Mouse (Mus musculus) erythroblast, adult 5-6 weeks (primary cell): ENCODE data around the gene Cmip. TPM values are rescaled to one million over a fixed set of nuclear protein-coding genes. Genes with fewer than 3 reads are reported as not detected.
"Not testable (repeated sequence)": the region's sequence is repeated elsewhere in the genome, so short reads cannot be mapped to it uniquely, and the experiment has no call there.

ENCODE experiments used
- ATAC-seq: replicated peaks from 2 replicates; pipeline ENCODE4 v1.8.0; 2016; ENCODE audit warnings: moderate number of reproducible peaks, mild to moderate bottlenecking, moderate TSS enrichment, inconsistent platforms; ENCODE audit not compliant: poor library complexity, low FRiP score, severe bottlenecking
- total RNA-seq, 2 experiments: library from RNA; stranded (forward) in 1 of 2; stranded (reverse) in 1 of 2; fragments of 150-400 nt in 1 of 2; fragments of 200-764, 138-1000 nt in 1 of 2; gene quantifications; 2 replicates each; pipeline versions ENCODE4 v1.2.3 to v1.2.4; 2015 to 2017; ENCODE audit warnings: low replicate concordance in 2 of 2

The Cmip gene
- total RNA-seq, 2 experiments from 2014 or later: 23.0 to 34.8 TPM

- ATAC-seq: no peak
These were observed 145.0 kb downstream of the Cmip start for GRCm38 (mm10) chr8:117401880-117402279.

GRCm38 (mm10) chr8:117402911-117403704, 146.2 kb downstream of the Cmip start:
- no peak for ATAC-seq

- ATAC-seq: no peak
These were observed 147.0 kb downstream of the Cmip start for GRCm38 (mm10) chr8:117403705-117404476.

- ATAC-seq: no peak
These were observed 149.2 kb downstream of the Cmip start for GRCm38 (mm10) chr8:117406081-117406480.

GRCm38 (mm10) chr8:117408634-117409033, 151.8 kb downstream of the Cmip start:
- ATAC-seq: no peak

- no peak for ATAC-seq
These were observed 152.2 kb downstream of the Cmip start for GRCm38 (mm10) chr8:117409056-117409455.

- no peak for ATAC-seq
These were observed 153.5 kb downstream of the Cmip start for GRCm38 (mm10) chr8:117410391-117410790.

- ATAC-seq: no peak
These were observed 154.0 kb downstream of the Cmip start for GRCm38 (mm10) chr8:117410901-117411300.

- ATAC-seq: no peak
These were observed 155.4 kb downstream of the Cmip start for GRCm38 (mm10) chr8:117412232-117412631.

- ATAC-seq: no peak
These were observed 161.0 kb downstream of the Cmip start for GRCm38 (mm10) chr8:117417830-117418229.

GRCm38 (mm10) chr8:117420841-117421534, 164.1 kb downstream of the Cmip start:
- no peak for ATAC-seq

- no peak for ATAC-seq
These were observed 165.0 kb downstream of the Cmip start for GRCm38 (mm10) chr8:117421838-117422237.

GRCm38 (mm10) chr8:117422343-117422742, 165.5 kb downstream of the Cmip start:
- no peak for ATAC-seq

GRCm38 (mm10) chr8:117423029-117423428, 166.2 kb downstream of the Cmip start:
- no peak for ATAC-seq

- not testable (repeated sequence) for ATAC-seq
These were observed 171.0 kb downstream of the Cmip start for GRCm38 (mm10) chr8:117427816-117428215.

- ATAC-seq: no peak
These were observed 171.8 kb downstream of the Cmip start for GRCm38 (mm10) chr8:117428524-117429162.

GRCm38 (mm10) chr8:117430624-117431023, 173.8 kb downstream of the Cmip start:
- ATAC-seq: no peak

- ATAC-seq: no peak
These were observed 174.7 kb downstream of the Cmip start for GRCm38 (mm10) chr8:117431554-117431953.

GRCm38 (mm10) chr8:117432111-117432510, 175.2 kb downstream of the Cmip start:
- ATAC-seq: no peak

- ATAC-seq: no peak
These were observed 177.1 kb downstream of the Cmip start for GRCm38 (mm10) chr8:117433968-117434367.
